Comparison of ENCODE assay signal across 22 mouse cellular contexts in the genomic region with DNA sequence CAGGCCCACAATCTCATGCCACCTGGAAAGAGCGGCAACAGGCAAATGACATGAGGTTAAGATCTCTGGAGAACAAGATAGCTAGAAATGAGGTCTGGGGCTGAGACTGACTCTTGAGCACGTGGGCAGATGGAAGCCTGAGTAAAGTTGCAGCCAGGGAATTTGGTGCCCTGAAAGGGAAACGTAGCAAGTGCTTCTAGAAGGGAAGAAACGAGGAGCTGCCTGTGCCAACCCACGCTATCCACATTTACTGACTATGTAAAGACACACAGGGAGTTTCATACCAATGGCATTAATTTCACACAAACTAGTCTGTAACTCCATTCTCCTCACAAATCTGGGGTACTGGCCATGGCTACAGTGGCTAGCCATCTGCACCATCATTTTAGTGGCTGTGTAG. TPM values are rescaled to one million over a fixed set of nuclear protein-coding genes. Genes with fewer than 3 reads are reported as not detected.
DNase-seq lines count a peak whose midpoint lies in the region; ATAC-seq lines count a peak whose summit lies in the region.
"Had no signal": no experiment of that assay in that cellular context is flagged by ENCODE, and none has a peak within 500 bp of the region (broad histone marks: within the 10 kb centered on the region; RNA-seq: fewer than 3 reads in every experiment).

No protein-coding gene starts in this region.

- WGBS in embryonic facial prominence, embryonic 12.5 days: 90% methylated on average over 5 of the region's 5 CpGs
- WGBS in limb, embryonic 10.5 days: 85% methylated on average over 5 of the region's 5 CpGs
- WGBS in limb, embryonic 15.5 days: 72% methylated on average over 5 of the region's 5 CpGs
- 93% methylated on average over 5 of the region's 5 CpGs for WGBS in forebrain, embryonic 11.5 days

- ATAC-seq in embryonic facial prominence, embryonic 12.5 days (ENCODE audit: insufficient number of reproducible peaks, insufficient read depth, low FRiP score, low TSS enrichment): no peak
- ATAC-seq in limb, embryonic 15.5 days (ENCODE audit: insufficient number of reproducible peaks, low FRiP score, low TSS enrichment, low read depth): no peak
- ATAC-seq in forebrain, embryonic 11.5 days (replicated peaks; ENCODE audit: low FRiP score): no peak
- ATAC-seq: activated CD4-positive, CD25-positive, alpha-beta regulatory T cell, adult 4 months; forebrain, postnatal 0 days; intestine, embryonic 15.5 days; Patski had no signal

- no peak overlapping the region for H3K4me3 ChIP-seq in embryonic facial prominence, embryonic 12.5 days
- no peak overlapping the region for H3K4me3 ChIP-seq in limb, embryonic 10.5 days
- H3K4me3 ChIP-seq in limb, embryonic 15.5 days: no peak overlapping the region
- no peak overlapping the region for H3K4me3 ChIP-seq in forebrain, embryonic 11.5 days (ENCODE audit: low read depth, low read length)
- H3K4me3 ChIP-seq: forebrain, embryonic 10.5 days; heart, embryonic 15.5 days; intestine, embryonic 15.5 days had no signal

- DNase-seq in brain, adult 2 months (ENCODE audit: low read depth, low spot score): peak; percentile 59
- DNase-seq in limb, embryonic 10.5 days (ENCODE audit: low spot score): no peak
- no peak for DNase-seq in urinary bladder, postnatal 14 days (ENCODE audit: low spot score)
- DNase-seq in cerebellum, adult 18-20 months: no peak
- no peak for DNase-seq in forebrain, embryonic 11.5 days (ENCODE audit: low spot score)
- DNase-seq: adrenal gland, postnatal 14 days; cerebellum, adult 11 months; cerebellum, adult 9-10 months; cerebellum, postnatal 25 days; forebrain, postnatal 0 days; gastrocnemius, postnatal 36 days; heart, postnatal 14 days; kidney, adult 18-20 months had no signal

- H3K4me1 ChIP-seq in embryonic facial prominence, embryonic 12.5 days: peaks cover 13% of the 10 kb centered on the region
- peaks cover 32% of the 10 kb centered on the region for H3K4me1 ChIP-seq in limb, embryonic 10.5 days
- peaks cover 27% of the 10 kb centered on the region for H3K4me1 ChIP-seq in limb, embryonic 15.5 days
- H3K4me1 ChIP-seq in forebrain, embryonic 11.5 days (replicated peaks; ENCODE audit: control insufficient read depth, insufficient read depth, low read length): 0 out of 2 replicates have a peak, but pooled peaks cover 2% of the 10 kb centered on the region

- no peak overlapping the region for H3K4me2 ChIP-seq in embryonic facial prominence, embryonic 12.5 days (replicated peaks)
- no peak overlapping the region for H3K4me2 ChIP-seq in limb, embryonic 15.5 days
- no peak overlapping the region for H3K4me2 ChIP-seq in forebrain, embryonic 11.5 days (ENCODE audit: low read depth, low read length, severe bottlenecking)
- H3K4me2 ChIP-seq: heart, embryonic 15.5 days; hindbrain, embryonic 14.5 days; intestine, embryonic 15.5 days had no signal

- H3K36me3 ChIP-seq in embryonic facial prominence, embryonic 12.5 days: 0 out of 2 replicates have a peak, but pooled peaks cover 7% of the 10 kb centered on the region
- H3K36me3 ChIP-seq in limb, embryonic 10.5 days: peaks cover 22% of the 10 kb centered on the region
- H3K36me3 ChIP-seq in limb, embryonic 15.5 days: peaks cover 3% of the 10 kb centered on the region
- H3K36me3 ChIP-seq in forebrain, embryonic 11.5 days (ENCODE audit: control insufficient read depth, insufficient read depth, low read length): no peaks in the 10 kb centered on the region
- H3K36me3 ChIP-seq: heart, embryonic 15.5 days had no signal

- no peaks in the 10 kb centered on the region for H3K27me3 ChIP-seq in embryonic facial prominence, embryonic 12.5 days
- H3K27me3 ChIP-seq in limb, embryonic 10.5 days (ENCODE audit: low read depth, poor library complexity, severe bottlenecking): no peaks in the 10 kb centered on the region
- H3K27me3 ChIP-seq in limb, embryonic 15.5 days: no peaks in the 10 kb centered on the region
- H3K27me3 ChIP-seq in forebrain, embryonic 11.5 days (ENCODE audit: control insufficient read depth, insufficient read depth, low read length): no peaks in the 10 kb centered on the region
- H3K27me3 ChIP-seq: CH12.LX; heart, embryonic 15.5 days; intestine, embryonic 15.5 days; Patski had no signal

- H3K9me3 ChIP-seq in embryonic facial prominence, embryonic 12.5 days: no peaks in the 10 kb centered on the region
- no peaks in the 10 kb centered on the region for H3K9me3 ChIP-seq in limb, embryonic 10.5 days (replicated peaks)
- no peaks in the 10 kb centered on the region for H3K9me3 ChIP-seq in limb, embryonic 15.5 days
- H3K9me3 ChIP-seq in forebrain, embryonic 11.5 days (ENCODE audit: control insufficient read depth, low read length): no peaks in the 10 kb centered on the region
- H3K9me3 ChIP-seq: forebrain, embryonic 10.5 days; heart, embryonic 15.5 days; intestine, embryonic 15.5 days had no signal

- H3K27ac ChIP-seq in embryonic facial prominence, embryonic 12.5 days: peak overlapping the region; percentile 63
- H3K27ac ChIP-seq in limb, embryonic 10.5 days: peak overlapping the region; percentile 73
- H3K27ac ChIP-seq in limb, embryonic 15.5 days: peak overlapping the region; percentile 64; the same call in 1 of the 2 replicates
- H3K27ac ChIP-seq in forebrain, embryonic 11.5 days (ENCODE audit: low read depth, low read length): no peak overlapping the region
- H3K27ac ChIP-seq: hindbrain, embryonic 14.5 days; intestine, embryonic 15.5 days had no signal

- H3K9ac ChIP-seq in embryonic facial prominence, embryonic 12.5 days: no peak overlapping the region
- H3K9ac ChIP-seq in limb, embryonic 15.5 days: no peak overlapping the region
- H3K9ac ChIP-seq in forebrain, embryonic 11.5 days (ENCODE audit: low read length): no peak overlapping the region
- H3K9ac ChIP-seq: forebrain, postnatal 0 days; heart, embryonic 15.5 days; hindbrain, embryonic 14.5 days; intestine, embryonic 15.5 days had no signal

RNA-seq across cellular contexts. Expression of a gene that starts 35.6 kb away (rescaled TPM):
- 8.2 and 8.4 TPM in 2 replicates for polyA plus RNA-seq in embryonic facial prominence, embryonic 12.5 days (2016; fragmentation: Nextera tagmentation; extraction: Ambion mirVana)
- polyA plus RNA-seq in limb, embryonic 10.5 days (2016; fragmentation: Nextera tagmentation; extraction: Ambion mirVana): 3.1 and 3.8 TPM in 2 replicates
- 12.2 and 12.4 TPM in 2 replicates for polyA plus RNA-seq in limb, embryonic 15.5 days (2015; fragmentation: Nextera tagmentation; extraction: Ambion mirVana)
- 5.2 and 5.4 TPM in 2 replicates for polyA plus RNA-seq in forebrain, embryonic 11.5 days (2014; fragmentation: Nextera tagmentation; extraction: Ambion mirVana)

RNA-seq across cellular contexts. Expression of a gene that starts 37.5 kb away (rescaled TPM):
- polyA plus RNA-seq in embryonic facial prominence, embryonic 12.5 days (2016; fragmentation: Nextera tagmentation; extraction: Ambion mirVana): 58.5 and 59.1 TPM in 2 replicates
- polyA plus RNA-seq in limb, embryonic 10.5 days (2016; fragmentation: Nextera tagmentation; extraction: Ambion mirVana): 62.3 and 74.5 TPM in 2 replicates
- 52.2 and 52.7 TPM in 2 replicates for polyA plus RNA-seq in limb, embryonic 15.5 days (2015; fragmentation: Nextera tagmentation; extraction: Ambion mirVana)
- polyA plus RNA-seq in forebrain, embryonic 11.5 days (2014; fragmentation: Nextera tagmentation; extraction: Ambion mirVana): 54.0 and 54.9 TPM in 2 replicates
